Mouse (Mus musculus) embryonic facial prominence, embryonic 12.5 days (tissue): Measurements from ENCODE around the gene Ndufaf1. TPM values are rescaled to one million over a fixed set of nuclear protein-coding genes. Genes with fewer than 3 reads are reported as not detected.

Experiments used
- ATAC-seq: fragments of 200-750 bp; cut with Nextera tagmentation; 2 replicates; pipeline ENCODE4 v1.8.0; 2017; ENCODE audit not compliant: insufficient number of reproducible peaks, insufficient read depth, low FRiP score, low TSS enrichment
- H3K27ac ChIP-seq: fragments of 300-500 bp; sonication (generic); 2 replicates; pipeline ENCODE4 v1.5.1; 2016; ENCODE audit warnings: mild to moderate bottlenecking
- H3K27me3 ChIP-seq: fragments of 300-500 bp; sonication (generic); 2 replicates; pipeline ENCODE4 v1.6.1; 2016; ENCODE audit warnings: mild to moderate bottlenecking, moderate library complexity
- H3K36me3 ChIP-seq: fragments of 300-500 bp; sonication (generic); 2 replicates; pipeline ENCODE4 v1.6.1; 2016; ENCODE audit warnings: mild to moderate bottlenecking
- H3K4me1 ChIP-seq: fragments of 300-500 bp; sonication (generic); 2 replicates; pipeline ENCODE4 v1.6.1; 2016
- H3K4me2 ChIP-seq: fragments of 300-500 bp; sonication (generic); replicated peaks from 2 replicates; pipeline ENCODE4 v1.6.1; 2016; ENCODE audit warnings: mild to moderate bottlenecking, moderate library complexity
- H3K4me3 ChIP-seq: fragments of 300-500 bp; sonication (generic); 2 replicates; pipeline ENCODE4 v1.5.1; 2016; ENCODE audit warnings: mild to moderate bottlenecking
- H3K9ac ChIP-seq: fragments of 300-500 bp; sonication (generic); 2 replicates; pipeline ENCODE4 v1.6.1; 2016; ENCODE audit warnings: mild to moderate bottlenecking, moderate library complexity
- H3K9me3 ChIP-seq: fragments of 300-500 bp; sonication (generic); 2 replicates; pipeline ENCODE4 v1.6.1; 2016; ENCODE audit warnings: mild to moderate bottlenecking, moderate library complexity
- WGBS: fragments of 180-500 bp; shearing (Covaris S2); methylation state at CpG from one replicate; pipeline ENCODE4 v1.1.7; 2016; 5-methylcytosine and 5-hydroxymethylcytosine counted together
- polyA plus RNA-seq: library from polyadenylated mRNA; unstranded; fragments of >200 nt; fragmentation: Nextera tagmentation; extraction: Ambion mirVana; gene quantifications from 2 replicates; pipeline ENCODE4 v1.2.1, GENCODE M21; 2016

Gene Ndufaf1
- 46.6 and 50.7 TPM in 2 replicates for polyA plus RNA-seq

- H3K27me3 ChIP-seq, result no peaks in the 10 kb centered on the region
- H3K4me2 ChIP-seq, result peak within 1 kb of the TSS; percentile 69
- 2% methylated on average over 44 of the region's 44 CpGs for WGBS
- H3K4me1 ChIP-seq, result peaks cover 9% of the 10 kb centered on the region; the same call in 1 of the 2 replicates
- H3K36me3 ChIP-seq, result peaks cover 26% of the 10 kb centered on the region
- no peak within 1 kb of the TSS for H3K27ac ChIP-seq
- peak within 1 kb of the TSS; percentile 70 for H3K9ac ChIP-seq
- ATAC-seq, result peak; percentile 56; the same call in 1 of the 2 replicates
- no peaks in the 10 kb centered on the region for H3K9me3 ChIP-seq
- H3K4me3 ChIP-seq, result peak within 1 kb of the TSS; percentile 84
Observed at GRCm38 (mm10) chr2:119662220-119663182, at the start of gene Ndufaf1. TSS of gene Ndufaf1 (minus strand) at chr2:119662827.

- Histone ChIP-seq H3K4me1 (no peaks in the 10 kb centered on the region), H3K36me3 (peaks cover 71% of the 10 kb centered on the region), H3K4me3 (no peak overlapping the region), H3K27ac (no peak overlapping the region), H3K27me3 (no peaks in the 10 kb centered on the region), H3K9ac (no peak overlapping the region), H3K9me3 (no peaks in the 10 kb centered on the region), H3K4me2 (no peak overlapping the region)
- WGBS, result 92% methylated on average over 3 of the region's 3 CpGs
- ATAC-seq, result no peak
Observed at GRCm38 (mm10) chr2:119710011-119710410, 47.4 kb upstream of the Ndufaf1 start.

GRCm38 (mm10) chr2:119707676-119708075 lies 45.0 kb upstream of the Ndufaf1 start:
- H3K4me2 ChIP-seq, result no peak overlapping the region

GRCm38 (mm10) chr2:119703171-119703570 lies 40.5 kb upstream of the Ndufaf1 start:
- H3K4me2 ChIP-seq, result no peak overlapping the region

More at GRCm38 (mm10) chr2:119707676-119708075, 45.0 kb upstream of the Ndufaf1 start:
- H3K9me3 ChIP-seq, result no peaks in the 10 kb centered on the region
- no peak for ATAC-seq
- 90% methylated on average over 3 of the region's 3 CpGs for WGBS
- no peak overlapping the region for H3K9ac ChIP-seq
- no peak overlapping the region for H3K4me3 ChIP-seq
- H3K4me1 ChIP-seq, result no peaks in the 10 kb centered on the region
- H3K36me3 ChIP-seq, result peaks cover 66% of the 10 kb centered on the region
- H3K27me3 ChIP-seq, result no peaks in the 10 kb centered on the region
- H3K27ac ChIP-seq, result no peak overlapping the region

GRCm38 (mm10) chr2:119699962-119700361 lies 37.3 kb upstream of the Ndufaf1 start:
- 93% methylated on average over 3 of the region's 3 CpGs for WGBS
- Histone ChIP-seq H3K9ac (no peak overlapping the region), H3K4me1 (no peaks in the 10 kb centered on the region), H3K27me3 (no peaks in the 10 kb centered on the region), H3K4me2 (no peak overlapping the region), H3K9me3 (no peaks in the 10 kb centered on the region), H3K27ac (no peak overlapping the region), H3K4me3 (no peak overlapping the region), H3K36me3 (peaks cover 25% of the 10 kb centered on the region)
- no peak for ATAC-seq

More at GRCm38 (mm10) chr2:119703171-119703570, 40.5 kb upstream of the Ndufaf1 start:
- peaks cover 43% of the 10 kb centered on the region for H3K36me3 ChIP-seq
- WGBS, result 95% methylated on average over 2 of the region's 2 CpGs
- no peaks in the 10 kb centered on the region for H3K27me3 ChIP-seq
- no peaks in the 10 kb centered on the region for H3K9me3 ChIP-seq
- H3K4me3 ChIP-seq, result no peak overlapping the region
- H3K9ac ChIP-seq, result no peak overlapping the region
- H3K4me1 ChIP-seq, result no peaks in the 10 kb centered on the region
- no peak overlapping the region for H3K27ac ChIP-seq
- ATAC-seq, result no peak

GRCm38 (mm10) chr2:119698472-119698871 lies 35.8 kb upstream of the Ndufaf1 start:
- Histone ChIP-seq H3K36me3 (peaks cover 22% of the 10 kb centered on the region), H3K27ac (no peak overlapping the region), H3K4me3 (no peak overlapping the region), H3K9me3 (no peaks in the 10 kb centered on the region), H3K9ac (no peak overlapping the region), H3K4me1 (no peaks in the 10 kb centered on the region), H3K27me3 (no peaks in the 10 kb centered on the region), H3K4me2 (no peak overlapping the region)
- no peak for ATAC-seq
- WGBS, result 79% methylated on average over 2 of the region's 2 CpGs

- Histone ChIP-seq H3K9ac (no peak overlapping the region), H3K4me1 (no peaks in the 10 kb centered on the region), H3K36me3 (peaks cover 20% of the 10 kb centered on the region), H3K4me2 (no peak overlapping the region), H3K27me3 (no peaks in the 10 kb centered on the region), H3K27ac (no peak overlapping the region), H3K4me3 (no peak overlapping the region), H3K9me3 (no peaks in the 10 kb centered on the region)
- ATAC-seq, result no peak
- 72% methylated on average over 1 of the region's 1 CpGs for WGBS
Observed at GRCm38 (mm10) chr2:119696111-119696510, 33.5 kb upstream of the Ndufaf1 start.

GRCm38 (mm10) chr2:119694826-119695225 lies 32.2 kb upstream of the Ndufaf1 start:
- no peaks in the 10 kb centered on the region for H3K4me1 ChIP-seq
- no peak overlapping the region for H3K9ac ChIP-seq
- H3K27ac ChIP-seq, result no peak overlapping the region
- WGBS, result 89% methylated on average over 2 of the region's 2 CpGs
- peaks cover 20% of the 10 kb centered on the region for H3K36me3 ChIP-seq
- ATAC-seq, result no peak
- no peak overlapping the region for H3K4me2 ChIP-seq
- H3K27me3 ChIP-seq, result no peaks in the 10 kb centered on the region
- no peak overlapping the region for H3K4me3 ChIP-seq
- H3K9me3 ChIP-seq, result no peaks in the 10 kb centered on the region

GRCm38 (mm10) chr2:119692003-119692701 lies 29.5 kb upstream of the Ndufaf1 start:
- H3K27me3 ChIP-seq, result no peaks in the 10 kb centered on the region
- H3K9me3 ChIP-seq, result no peaks in the 10 kb centered on the region

GRCm38 (mm10) chr2:119683706-119684105 lies 21.1 kb upstream of the Ndufaf1 start:
- H3K36me3 ChIP-seq, result peaks cover 8% of the 10 kb centered on the region; the same call in 1 of the 2 replicates
- no peak for ATAC-seq
- H3K4me1 ChIP-seq, result no peaks in the 10 kb centered on the region
- no peak overlapping the region for H3K27ac ChIP-seq
- 100% methylated on average over 2 of the region's 2 CpGs for WGBS
- H3K27me3 ChIP-seq, result no peaks in the 10 kb centered on the region
- H3K9ac ChIP-seq, result no peak overlapping the region
- H3K4me3 ChIP-seq, result no peak overlapping the region
- no peak overlapping the region for H3K4me2 ChIP-seq
- H3K9me3 ChIP-seq, result no peaks in the 10 kb centered on the region

More at GRCm38 (mm10) chr2:119692003-119692701, 29.5 kb upstream of the Ndufaf1 start:
- Histone ChIP-seq H3K4me2 (no peak overlapping the region), H3K36me3 (peaks cover 21% of the 10 kb centered on the region), H3K27ac (no peak overlapping the region), H3K9ac (no peak overlapping the region), H3K4me3 (no peak overlapping the region), H3K4me1 (no peaks in the 10 kb centered on the region)
- no peak for ATAC-seq
- 84% methylated on average over 9 of the region's 9 CpGs for WGBS

- H3K9ac ChIP-seq, result peak overlapping the region; percentile 95
- no peaks in the 10 kb centered on the region for H3K9me3 ChIP-seq
- H3K27me3 ChIP-seq, result no peaks in the 10 kb centered on the region
- peak overlapping the region; percentile 86 for H3K4me2 ChIP-seq
- no peaks in the 10 kb centered on the region; the same call in 1 of the 2 replicates for H3K36me3 ChIP-seq
- WGBS, result 9% methylated on average over 5 of the region's 5 CpGs
- H3K4me1 ChIP-seq, result peaks cover 6% of the 10 kb centered on the region
- no peak for ATAC-seq
- peak overlapping the region; percentile 100 for H3K4me3 ChIP-seq
- no peak overlapping the region for H3K27ac ChIP-seq
Observed at GRCm38 (mm10) chr2:119675831-119676230, 13.2 kb upstream of the Ndufaf1 start.
